Mouse (Mus musculus) hematopoietic multipotent progenitor cell, adult 10-12 weeks (in vitro differentiated cells): Measurements from ENCODE around the gene Mbd3. TPM values are rescaled to one million over a fixed set of nuclear protein-coding genes. Genes with fewer than 3 reads are reported as not detected.

Source experiments
- polyA plus RNA-seq: library from polyadenylated mRNA; stranded (reverse); fragments of >175 nt; gene quantifications from 2 replicates; pipeline ENCODE4 v1.2.3, GENCODE M21; 2012; ENCODE audit warnings: low replicate concordance

Gene Mbd3
- polyA plus RNA-seq = 141 and 180 TPM in 2 replicates

DNA sequence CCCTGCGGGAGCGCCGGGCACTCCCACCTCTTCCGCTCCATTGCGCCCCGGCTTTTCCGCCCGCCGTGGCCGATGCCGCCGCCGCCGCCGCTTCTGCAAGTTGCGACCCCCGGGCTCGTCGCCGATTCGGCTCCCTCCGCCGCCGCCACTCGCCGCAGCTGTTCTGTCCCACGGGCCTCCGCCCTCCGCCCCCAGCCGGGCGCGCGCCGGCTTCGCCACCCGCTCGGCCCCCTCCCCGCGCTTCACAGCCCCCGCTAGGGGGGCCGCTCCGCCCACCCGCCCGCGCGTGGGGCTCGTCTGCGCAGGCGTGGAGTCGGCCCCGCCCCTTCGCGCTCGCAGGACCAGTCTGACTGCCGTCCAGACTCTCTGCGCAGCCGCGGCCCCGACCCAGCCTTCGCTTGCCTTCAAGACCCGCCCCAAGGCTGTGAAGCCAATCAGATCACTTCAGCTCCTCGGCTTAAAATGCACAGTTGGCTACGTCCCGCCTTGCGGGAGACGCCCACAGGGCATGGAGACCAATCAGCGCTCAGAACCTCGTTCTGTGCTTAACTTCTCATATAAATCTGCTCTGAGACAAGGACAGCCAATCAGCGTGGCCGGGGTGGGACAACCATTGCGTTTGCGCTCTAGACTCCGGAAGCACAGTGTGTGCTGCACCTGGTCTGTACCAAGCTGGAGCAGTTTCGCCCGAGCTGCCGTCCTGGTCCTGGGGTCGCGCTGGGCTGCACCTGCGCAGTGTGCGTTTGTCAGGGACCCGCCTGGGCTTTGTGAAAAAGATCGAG is at the start of gene Mbd3:
Mbd3 (minus strand) TSS at position 360 of the 782 bp plus-strand sequence.

DNA sequence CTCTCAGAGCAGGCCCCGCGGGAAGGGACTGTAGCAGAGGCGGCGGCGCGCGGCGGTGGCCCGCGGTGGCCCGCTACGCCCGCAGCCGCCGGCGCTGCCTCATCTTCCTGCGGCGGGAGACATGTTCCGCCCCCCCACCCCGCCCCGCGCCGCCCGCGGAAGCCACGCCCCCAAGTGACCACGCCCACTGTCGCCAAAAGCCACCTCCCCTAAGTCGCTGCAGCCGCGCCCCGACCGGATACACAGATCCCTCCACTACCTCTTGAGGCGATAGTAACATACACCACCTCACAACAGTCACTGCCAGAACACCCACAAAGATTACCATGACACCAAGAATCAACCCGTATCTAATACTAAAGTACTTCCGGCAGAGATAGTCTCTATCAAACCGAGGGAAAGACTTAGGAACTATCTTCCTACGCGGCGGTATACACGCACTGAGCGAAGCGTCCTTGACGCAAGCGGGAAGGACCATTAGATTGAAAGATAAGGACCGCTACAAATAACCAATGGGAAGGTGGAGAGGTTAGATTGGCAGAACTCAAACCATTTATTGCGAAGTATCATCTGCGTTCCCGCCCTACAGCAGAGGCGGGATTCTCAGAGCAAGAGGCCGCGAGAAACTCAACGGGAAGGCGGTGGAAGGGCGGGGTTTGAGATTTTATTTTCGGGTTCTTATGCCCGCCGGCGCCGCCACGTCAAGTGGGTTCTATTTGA is 34.3 kb upstream of the Mbd3 start, which contains the start of gene Tcf3:
Tcf3 (minus strand) TSS at position 135 of the 720 bp plus-strand sequence.

DNA sequence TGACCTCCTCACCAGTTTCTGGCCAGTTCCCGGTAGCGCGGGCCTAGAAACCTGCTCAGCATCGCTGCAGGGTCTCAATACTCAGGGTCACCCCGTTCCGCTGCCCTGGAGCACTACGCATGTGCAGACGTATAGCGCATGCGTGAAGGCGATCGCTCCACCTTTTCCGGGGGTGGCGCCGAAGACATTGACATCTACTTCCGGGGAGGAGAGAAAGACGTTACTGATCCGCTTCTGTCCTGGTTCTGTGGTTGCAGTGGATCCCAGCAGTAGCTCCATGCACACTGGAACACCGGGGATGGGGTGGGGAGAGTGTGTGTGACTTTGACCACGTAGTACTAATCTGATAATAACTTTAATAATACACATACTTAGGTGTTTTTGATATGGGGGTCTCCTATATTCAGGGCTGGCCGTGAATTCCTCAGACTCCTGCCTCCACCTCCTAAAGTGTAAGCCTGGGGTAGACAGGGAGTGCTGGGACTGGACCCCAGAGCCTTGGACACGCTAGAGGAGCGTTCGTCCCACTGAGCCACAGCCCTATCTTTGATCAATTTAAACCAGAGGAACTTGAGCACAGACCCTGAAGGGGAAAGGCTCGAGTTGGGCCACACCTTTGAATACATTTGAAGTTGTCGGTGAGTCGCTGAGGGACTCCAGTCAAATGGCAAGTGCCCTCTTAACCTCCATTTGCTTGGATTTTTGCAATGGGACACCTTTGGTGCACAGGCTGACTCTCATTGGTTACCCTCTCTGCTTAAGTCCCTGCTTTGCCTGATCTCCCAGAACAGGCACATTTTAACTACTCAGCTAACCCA is 7.5 kb upstream of the Mbd3 start, which contains the start of gene Uqcr11:
Uqcr11 (minus strand) TSS at position 147 of the 818 bp plus-strand sequence.

DNA sequence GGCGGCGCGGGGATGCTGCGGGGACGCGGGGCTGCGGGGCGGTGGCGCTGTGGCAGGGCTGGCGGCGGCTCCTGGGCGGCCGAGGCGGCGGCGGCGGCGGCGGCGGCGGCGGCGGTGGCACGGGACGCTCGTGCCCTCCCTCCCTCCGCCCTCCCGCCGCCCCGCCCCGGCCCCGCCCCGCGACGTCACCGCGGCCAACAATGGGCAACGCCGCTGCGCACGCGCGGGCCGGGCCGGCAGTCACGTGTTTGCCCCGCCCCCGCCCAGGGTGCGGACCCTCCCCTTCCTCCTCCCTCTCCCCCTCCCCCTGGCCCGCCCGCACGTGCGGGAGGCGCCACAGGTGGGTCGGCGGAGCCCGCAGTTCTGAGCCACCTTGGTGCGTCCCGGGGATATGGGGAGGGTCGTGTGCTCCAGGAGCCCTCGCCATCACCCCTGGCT is 11.8 kb downstream of the Mbd3 start, which contains the start of gene Mex3d:
Mex3d (minus strand) TSS at position 138 of the 438 bp plus-strand sequence.

DNA sequence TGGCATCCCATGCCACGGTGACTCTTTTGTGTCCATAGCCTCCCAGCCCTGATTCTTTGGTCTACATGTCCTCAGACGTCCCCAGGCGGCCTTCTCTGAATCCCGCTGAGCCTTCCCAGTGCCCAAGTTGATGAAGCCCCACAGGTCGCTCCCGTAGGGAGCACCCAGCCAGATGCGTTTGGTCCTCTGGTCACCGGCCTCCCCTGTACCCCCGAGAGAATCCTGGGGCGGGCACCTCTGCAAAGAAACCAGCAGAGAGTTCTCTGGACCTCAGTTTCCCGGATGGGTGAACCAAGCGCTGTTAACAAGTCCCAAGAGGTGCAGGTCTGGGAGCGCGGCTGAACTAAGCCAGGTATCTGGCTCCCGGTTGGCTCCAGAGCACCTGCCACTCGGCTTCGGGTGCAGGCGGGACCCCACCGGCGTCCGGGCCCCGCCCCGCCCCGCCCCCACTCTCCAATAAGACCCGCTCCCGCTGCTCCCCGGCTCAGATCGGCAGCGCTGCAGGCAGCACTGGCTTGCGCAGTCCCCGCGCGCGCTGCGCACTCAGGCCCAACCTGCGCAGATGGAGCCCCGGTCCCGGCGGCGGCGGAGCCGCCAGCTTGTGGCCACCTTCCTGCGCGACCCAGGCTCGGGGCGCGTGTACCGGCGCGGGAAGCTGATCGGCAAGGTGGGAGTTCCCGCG is 43.2 kb downstream of the Mbd3 start, which contains the start of gene Plk5:
Plk5 (plus strand) TSS at position 459 of the 682 bp plus-strand sequence.

DNA sequence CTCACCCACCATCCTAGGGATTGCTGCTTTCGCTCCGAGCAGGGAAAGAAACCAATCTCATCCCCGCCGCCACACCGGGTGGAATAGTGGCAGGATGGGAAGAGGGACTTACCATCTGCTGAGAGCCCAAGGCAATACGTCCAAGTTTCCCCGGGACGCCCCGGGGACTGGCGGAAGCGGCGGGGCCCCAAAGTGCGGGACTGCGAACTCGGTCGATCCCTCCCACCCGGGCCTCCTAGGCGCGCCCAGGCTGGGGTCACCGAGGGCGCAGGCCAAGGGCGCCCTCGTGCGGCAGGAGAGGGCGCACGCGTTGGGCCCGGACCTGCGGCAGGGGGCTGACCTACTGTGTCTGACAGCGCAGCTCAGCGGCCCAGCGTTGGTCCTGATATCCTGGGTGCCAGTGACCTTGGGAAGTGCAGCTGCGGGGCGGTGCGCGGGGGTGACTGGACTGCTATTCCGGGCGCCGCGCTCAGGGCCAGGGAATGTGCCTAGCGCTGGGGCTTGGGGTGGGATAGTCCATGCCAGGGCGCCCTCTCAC is 51.0 kb downstream of the Mbd3 start, which contains the start of gene Adamtsl5:
Adamtsl5 (minus strand) TSS at position 169 of the 538 bp plus-strand sequence.

Other genes starting within 250 kb of the Mbd3 start
- 157 and 188 TPM in 2 replicates for gene Cirbp, start 233.6 kb downstream of the Mbd3 start, polyA plus RNA-seq
- 6.8 and 15.3 TPM in 2 replicates for gene 1600002K03Rik, start 226.6 kb downstream of the Mbd3 start, polyA plus RNA-seq
- 1.4 and 2.8 TPM in 2 replicates for gene Efna2, start 220.1 kb downstream of the Mbd3 start, polyA plus RNA-seq
- 36.6 and 116 TPM in 2 replicates for gene Mum1, start 173.1 kb downstream of the Mbd3 start, polyA plus RNA-seq
- gene Ndufs7, start 150.4 kb downstream of the Mbd3 start, polyA plus RNA-seq = 141 and 175 TPM in 2 replicates
- 1.6 and 3.6 TPM in 2 replicates for gene Gamt, start 138.5 kb downstream of the Mbd3 start, polyA plus RNA-seq
- 294 and 420 TPM in 2 replicates for gene Dazap1, start 138.1 kb downstream of the Mbd3 start, polyA plus RNA-seq
- 1,574 and 8,825 TPM in 2 replicates for gene Rps15, start 107.1 kb downstream of the Mbd3 start, polyA plus RNA-seq
- 0.78 and 1.1 TPM in 2 replicates for gene Apc2, start 103.6 kb downstream of the Mbd3 start, polyA plus RNA-seq
- gene 2310011J03Rik, start 79.0 kb downstream of the Mbd3 start, polyA plus RNA-seq = 60.0 and 110 TPM in 2 replicates
- gene Pcsk4, start 70.1 kb downstream of the Mbd3 start, polyA plus RNA-seq = 8.5 and 14.2 TPM in 2 replicates
- 4.6 and 5.4 TPM in 2 replicates for gene Reep6, start 69.6 kb downstream of the Mbd3 start, polyA plus RNA-seq
- 0.74 and 1.1 TPM in 2 replicates for gene Adamtsl5, start 51.1 kb downstream of the Mbd3 start, polyA plus RNA-seq
- not detected in 2 replicates for gene Plk5, start 43.1 kb downstream of the Mbd3 start, polyA plus RNA-seq
- 21.9 and 48.1 TPM in 2 replicates for gene Mex3d, start 11.9 kb downstream of the Mbd3 start, polyA plus RNA-seq
- gene Uqcr11, start 7.3 kb upstream of the Mbd3 start, polyA plus RNA-seq = 422 and 621 TPM in 2 replicates
- 498 and 875 TPM in 2 replicates for gene Tcf3, start 34.1 kb upstream of the Mbd3 start, polyA plus RNA-seq
- gene Onecut3, start 95.3 kb upstream of the Mbd3 start, polyA plus RNA-seq = not detected in 2 replicates
- not detected in 2 replicates for gene Atp8b3, start 139.6 kb upstream of the Mbd3 start, polyA plus RNA-seq
- gene Rexo1, start 162.0 kb upstream of the Mbd3 start, polyA plus RNA-seq = 152 and 358 TPM in 2 replicates
- 68.0 and 118 TPM in 2 replicates for gene Klf16, start 177.8 kb upstream of the Mbd3 start, polyA plus RNA-seq
- 461 and 1,380 TPM in 2 replicates for gene Abhd17a, start 190.8 kb upstream of the Mbd3 start, polyA plus RNA-seq
- 98.1 and 109 TPM in 2 replicates for gene Scamp4, start 203.3 kb upstream of the Mbd3 start, polyA plus RNA-seq
- gene Adat3, start 203.3 kb upstream of the Mbd3 start, polyA plus RNA-seq = 14.8 and 42.0 TPM in 2 replicates
- gene Gm49322, start 206.5 kb upstream of the Mbd3 start, polyA plus RNA-seq = 0.94 and 4.2 TPM in 2 replicates
- gene Csnk1g2, start 223.3 kb upstream of the Mbd3 start, polyA plus RNA-seq = 480 and 641 TPM in 2 replicates